ENCODE assay signal across 13 mouse cellular contexts in genomic region chr1:152774601-152775000, GRCm38 (mm10). TPM values are rescaled to one million over a fixed set of nuclear protein-coding genes. Genes with fewer than 3 reads are reported as not detected.
"Had no signal": no experiment of that assay in that cellular context is flagged by ENCODE, and none has a peak within 500 bp of the region (broad histone marks: within the 10 kb centered on the region; RNA-seq: fewer than 3 reads in every experiment).

No protein-coding gene starts in this region.

RNA-seq across cellular contexts. Expression of gene Apobec4, which starts 24.2 kb away (rescaled TPM):
- total RNA-seq: gastrocnemius, adult 2 months; gastrocnemius, postnatal 10 days; gastrocnemius, postnatal 25 days; gastrocnemius, postnatal 4 days; heart, adult 2 months; heart, postnatal 14 days; heart, postnatal 36 days; layer of hippocampus, adult 2 months; layer of hippocampus, postnatal 10 days; layer of hippocampus, postnatal 25 days; left cerebral cortex, adult 2 months; left cerebral cortex, postnatal 14 days; left cerebral cortex, postnatal 36 days had no signal
